Mouse (Mus musculus) midbrain, embryonic 12.5 days (tissue): Measurements from ENCODE around the gene Snx29. TPM values are rescaled to one million over a fixed set of nuclear protein-coding genes. Genes with fewer than 3 reads are reported as not detected.
A peak's percentile ranks its signal among the peaks of the same experiment; 100 is the strongest.

Experiments used
- ATAC-seq: fragments of 200-750 bp; cut with Nextera tagmentation; 2 replicates; pipeline ENCODE4 v1.8.0; 2017; ENCODE audit warnings: low read depth, moderate TSS enrichment, moderate library complexity; ENCODE audit not compliant: low FRiP score
- H3K27ac ChIP-seq: fragments of 300-500 bp; sonication (generic); replicated peaks from 2 replicates; pipeline ENCODE4 v1.5.1; 2016; ENCODE audit warnings: mild to moderate bottlenecking
- H3K27me3 ChIP-seq: fragments of 300-500 bp; sonication (generic); 2 replicates; pipeline ENCODE4 v1.6.1; 2016; ENCODE audit warnings: mild to moderate bottlenecking
- H3K36me3 ChIP-seq: fragments of 300-500 bp; sonication (generic); 2 replicates; pipeline ENCODE4 v1.6.1; 2016
- H3K4me1 ChIP-seq: fragments of 300-500 bp; sonication (generic); 2 replicates; pipeline ENCODE4 v1.6.1; 2016
- H3K4me2 ChIP-seq: fragments of 300-500 bp; sonication (generic); replicated peaks from 2 replicates; pipeline ENCODE4 v1.6.1; 2016; ENCODE audit warnings: mild to moderate bottlenecking, moderate library complexity
- H3K4me3 ChIP-seq: fragments of 300-500 bp; sonication (generic); 2 replicates; pipeline ENCODE4 v1.5.1; 2016; ENCODE audit warnings: mild to moderate bottlenecking
- H3K9ac ChIP-seq: fragments of 300-500 bp; sonication (generic); replicated peaks from 2 replicates; pipeline ENCODE4 v1.6.1; 2016; ENCODE audit warnings: mild to moderate bottlenecking, moderate library complexity
- H3K9me3 ChIP-seq: fragments of 300-500 bp; sonication (generic); 2 replicates; pipeline ENCODE4 v1.6.1; 2016; ENCODE audit warnings: mild to moderate bottlenecking
- WGBS: fragments of 180-500 bp; shearing (Covaris S2); methylation state at CpG from one replicate; pipeline ENCODE4 v1.1.7; 2016; 5-methylcytosine and 5-hydroxymethylcytosine counted together
- polyA plus RNA-seq: library from polyadenylated mRNA; unstranded; fragments of >200 nt; fragmentation: Nextera tagmentation; extraction: Ambion mirVana; gene quantifications from 2 replicates; pipeline ENCODE4 v1.2.1, GENCODE M21; 2016

Gene Snx29
- polyA plus RNA-seq, 1 experiment from 2014 or later, result 19.6 TPM

DNA sequence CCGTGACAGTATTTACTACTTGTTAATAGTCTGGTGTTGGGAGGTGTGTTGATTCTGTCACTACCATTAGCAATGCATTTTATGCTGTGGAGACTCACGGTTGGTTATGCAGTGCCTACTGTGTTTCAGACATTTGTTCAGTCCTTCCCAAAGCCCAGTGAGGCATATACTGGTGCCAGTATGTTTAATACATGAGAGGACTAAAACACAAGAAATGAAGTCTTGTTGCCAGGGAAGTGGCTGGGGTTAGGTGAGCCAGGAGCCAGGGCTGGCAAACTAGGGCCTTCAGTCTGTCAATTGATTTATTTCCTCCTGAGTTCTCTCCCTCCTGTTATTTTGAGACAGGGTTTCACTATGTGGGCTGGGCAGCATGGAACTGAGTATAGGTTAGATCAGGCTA, 154.3 kb downstream of the Snx29 start:
- ATAC-seq, result no peak
- no peak overlapping the region for H3K4me2 ChIP-seq
- no peak overlapping the region for H3K27ac ChIP-seq
- H3K36me3 ChIP-seq, result 0 out of 2 replicates have a peak, but pooled peaks cover 5% of the 10 kb centered on the region
- H3K4me3 ChIP-seq, result no peak overlapping the region
- WGBS, result 90% methylated on average over 2 of the region's 2 CpGs
- H3K9me3 ChIP-seq, result no peaks in the 10 kb centered on the region
- H3K4me1 ChIP-seq, result no peaks in the 10 kb centered on the region
- no peak overlapping the region for H3K9ac ChIP-seq
- H3K27me3 ChIP-seq, result no peaks in the 10 kb centered on the region

DNA sequence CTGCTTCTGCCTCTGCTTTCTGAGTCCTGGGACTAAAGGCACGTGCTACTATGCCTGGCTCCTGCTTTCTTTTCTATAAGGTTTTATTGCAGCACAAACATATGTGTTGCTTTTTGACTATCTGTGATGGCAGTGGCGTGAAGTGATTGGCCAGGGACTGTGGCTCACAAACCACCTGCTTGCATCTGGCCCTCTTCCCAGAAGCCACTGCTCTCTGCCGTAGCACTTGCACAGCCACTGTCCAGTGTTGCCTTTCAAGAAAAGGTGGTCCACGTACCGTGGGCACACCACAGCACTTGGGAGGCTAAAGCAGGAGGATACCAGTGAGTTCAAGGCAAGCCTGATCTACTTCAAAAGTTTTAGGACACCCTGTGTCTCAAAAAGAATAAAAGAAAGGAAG, 154.9 kb downstream of the Snx29 start:
- Histone ChIP-seq H3K9ac (no peak overlapping the region), H3K4me1 (no peaks in the 10 kb centered on the region), H3K4me2 (no peak overlapping the region), H3K27ac (no peak overlapping the region), H3K36me3 (0 out of 2 replicates have a peak, but pooled peaks cover 5% of the 10 kb centered on the region), H3K4me3 (no peak overlapping the region), H3K9me3 (no peaks in the 10 kb centered on the region), H3K27me3 (no peaks in the 10 kb centered on the region)
- ATAC-seq, result no peak
- 93% methylated on average over 5 of the region's 5 CpGs for WGBS

DNA sequence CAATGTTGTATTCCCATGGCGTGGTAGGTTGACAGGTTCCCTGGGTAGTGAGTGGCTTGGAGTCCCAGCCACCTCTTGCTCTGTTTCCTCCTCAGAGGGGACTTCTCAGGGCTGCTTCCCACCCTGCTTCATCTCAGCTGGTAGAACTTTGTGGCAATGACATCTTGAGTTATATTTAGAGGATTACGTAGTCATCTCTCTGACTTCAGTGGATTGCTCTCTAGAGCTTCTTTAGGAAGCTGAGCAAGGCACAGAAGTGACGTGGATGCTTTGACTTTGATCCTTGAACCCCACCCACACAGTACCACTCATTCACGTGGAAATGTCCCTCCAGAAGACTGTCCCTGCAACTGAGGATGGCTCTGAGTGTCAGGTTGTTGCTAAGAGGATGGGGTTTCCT, 156.9 kb downstream of the Snx29 start:
- Histone ChIP-seq H3K9ac (no peak overlapping the region), H3K9me3 (no peaks in the 10 kb centered on the region), H3K27ac (no peak overlapping the region), H3K4me2 (no peak overlapping the region), H3K36me3 (0 out of 2 replicates have a peak, but pooled peaks cover 5% of the 10 kb centered on the region), H3K4me1 (no peaks in the 10 kb centered on the region), H3K4me3 (no peak overlapping the region), H3K27me3 (no peaks in the 10 kb centered on the region)
- 85% methylated on average over 4 of the region's 4 CpGs for WGBS
- no peak for ATAC-seq

DNA sequence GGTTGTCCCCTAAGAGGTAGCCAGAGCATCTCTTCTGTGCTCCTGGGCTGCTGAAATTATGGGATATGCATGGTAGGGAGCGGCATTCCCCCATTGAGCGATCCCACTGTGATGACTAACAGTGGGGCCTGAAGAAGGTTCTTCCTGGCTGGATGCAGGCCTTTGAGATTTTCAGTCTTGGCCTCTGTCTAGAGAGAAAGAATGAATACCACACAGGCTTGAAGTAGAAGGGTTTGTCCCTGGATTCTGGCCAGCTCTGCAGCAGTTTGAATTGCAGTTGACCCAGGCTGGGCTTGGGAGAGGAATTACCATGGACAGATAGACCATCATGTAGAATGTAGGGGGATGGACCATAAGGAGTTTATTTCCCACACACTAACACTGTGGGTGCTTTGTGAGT, 159.5 kb downstream of the Snx29 start:
- no peak overlapping the region for H3K9ac ChIP-seq
- H3K4me2 ChIP-seq, result no peak overlapping the region
- no peaks in the 10 kb centered on the region for H3K36me3 ChIP-seq
- no peaks in the 10 kb centered on the region for H3K9me3 ChIP-seq
- H3K4me3 ChIP-seq, result no peak overlapping the region
- WGBS, result 92% methylated on average over 2 of the region's 2 CpGs
- no peak for ATAC-seq
- H3K4me1 ChIP-seq, result no peaks in the 10 kb centered on the region
- H3K27ac ChIP-seq, result no peak overlapping the region
- no peaks in the 10 kb centered on the region for H3K27me3 ChIP-seq

DNA sequence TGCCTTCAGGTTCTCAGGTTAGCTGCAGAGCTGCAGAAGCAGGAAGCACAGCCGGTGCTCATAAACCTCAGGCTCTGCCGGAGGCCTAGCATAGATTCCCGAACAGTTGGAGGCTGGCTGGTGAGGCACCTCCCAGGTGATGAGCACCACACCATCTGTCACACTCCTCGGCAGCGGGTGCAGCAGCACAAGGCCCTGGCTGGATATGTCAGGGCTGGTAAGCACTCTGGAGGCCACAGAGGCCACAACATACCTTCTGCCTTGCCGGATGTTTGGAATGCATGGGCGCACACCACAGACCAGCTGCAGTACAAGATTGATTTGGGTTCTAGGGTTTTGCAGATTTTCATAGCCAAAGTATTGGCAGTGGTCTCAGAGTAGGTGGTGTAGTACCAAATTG, 172.2 kb downstream of the Snx29 start:
- WGBS, result 80% methylated on average over 7 of the region's 7 CpGs
- H3K9ac ChIP-seq, result no peak overlapping the region

DNA sequence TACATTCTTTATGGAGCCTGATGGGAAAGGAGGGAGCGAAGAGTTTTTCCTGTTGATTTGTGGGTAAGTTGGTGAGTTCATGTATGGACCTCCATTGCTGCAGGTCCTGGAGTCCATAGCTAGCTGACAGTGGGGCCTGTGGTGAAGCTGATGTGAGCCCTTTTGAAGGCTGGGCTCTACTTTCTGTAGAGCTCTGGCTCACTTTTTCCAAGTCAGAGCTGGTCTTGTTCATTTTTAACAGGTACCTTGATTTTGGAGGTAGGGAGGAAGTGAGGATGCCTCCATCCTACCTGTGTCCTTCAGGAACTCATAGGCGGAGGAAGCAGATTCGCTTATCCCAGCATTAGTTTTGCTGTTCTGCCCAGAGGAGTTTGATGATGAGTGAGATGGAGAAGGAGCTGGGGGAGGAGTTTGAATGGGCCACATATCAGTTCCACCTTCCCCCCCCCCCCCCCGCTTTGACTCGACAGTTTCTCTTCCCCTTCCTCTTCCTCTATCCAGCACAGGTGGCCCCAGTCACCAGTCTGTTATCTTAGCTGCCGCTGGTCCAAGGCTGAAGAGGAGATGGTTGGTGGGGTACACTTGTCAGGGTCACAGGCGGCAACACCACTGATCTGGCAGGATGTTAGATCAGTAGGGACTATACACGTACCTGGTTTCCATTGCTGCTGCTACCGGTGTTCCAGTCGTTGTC, 173.4 kb downstream of the Snx29 start:
- no peaks in the 10 kb centered on the region for H3K27me3 ChIP-seq
- ATAC-seq, result no peak
- 74% methylated on average over 10 of the region's 10 CpGs for WGBS
- no peak overlapping the region for H3K27ac ChIP-seq
- no peaks in the 10 kb centered on the region for H3K4me1 ChIP-seq
- no peak overlapping the region for H3K4me2 ChIP-seq
- H3K4me3 ChIP-seq, result no peak overlapping the region
- H3K9me3 ChIP-seq, result no peaks in the 10 kb centered on the region
- no peak overlapping the region for H3K9ac ChIP-seq
- no peaks in the 10 kb centered on the region for H3K36me3 ChIP-seq

More for the DNA sequence above, 172.2 kb downstream of the Snx29 start:
- Histone ChIP-seq H3K27me3 (no peaks in the 10 kb centered on the region), H3K4me3 (no peak overlapping the region), H3K4me2 (no peak overlapping the region), H3K36me3 (no peaks in the 10 kb centered on the region), H3K27ac (no peak overlapping the region), H3K4me1 (no peaks in the 10 kb centered on the region), H3K9me3 (no peaks in the 10 kb centered on the region)
- ATAC-seq, result no peak

DNA sequence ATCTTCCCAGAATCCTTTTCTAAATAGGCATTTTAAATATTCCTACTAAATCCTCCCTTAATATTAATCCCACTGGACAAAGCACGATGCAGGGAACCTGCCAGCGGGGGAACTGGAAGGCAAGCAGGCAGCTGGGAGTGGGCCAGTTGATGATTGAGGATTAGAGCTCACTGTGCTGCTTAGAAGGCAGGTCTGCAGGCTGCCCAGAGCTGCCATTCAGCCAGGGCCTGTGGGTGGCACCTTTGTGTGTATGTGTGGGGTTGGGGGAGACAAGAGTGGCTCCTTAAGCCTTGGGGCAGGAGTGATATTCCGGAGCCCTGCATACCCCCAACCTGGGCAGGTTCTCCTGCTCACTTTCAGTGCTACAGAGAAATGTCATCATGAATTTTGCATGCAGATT, 174.0 kb downstream of the Snx29 start:
- Histone ChIP-seq H3K4me3 (no peak overlapping the region), H3K9ac (no peak overlapping the region), H3K9me3 (no peaks in the 10 kb centered on the region), H3K36me3 (no peaks in the 10 kb centered on the region), H3K4me1 (no peaks in the 10 kb centered on the region), H3K4me2 (no peak overlapping the region), H3K27ac (0 out of 2 replicates have a peak overlapping the region, but pooled peaks have one; percentile 25), H3K27me3 (no peaks in the 10 kb centered on the region)
- peak; percentile 47; the same call in 1 of the 2 replicates for ATAC-seq
- WGBS, result 42% methylated on average over 3 of the region's 3 CpGs

DNA sequence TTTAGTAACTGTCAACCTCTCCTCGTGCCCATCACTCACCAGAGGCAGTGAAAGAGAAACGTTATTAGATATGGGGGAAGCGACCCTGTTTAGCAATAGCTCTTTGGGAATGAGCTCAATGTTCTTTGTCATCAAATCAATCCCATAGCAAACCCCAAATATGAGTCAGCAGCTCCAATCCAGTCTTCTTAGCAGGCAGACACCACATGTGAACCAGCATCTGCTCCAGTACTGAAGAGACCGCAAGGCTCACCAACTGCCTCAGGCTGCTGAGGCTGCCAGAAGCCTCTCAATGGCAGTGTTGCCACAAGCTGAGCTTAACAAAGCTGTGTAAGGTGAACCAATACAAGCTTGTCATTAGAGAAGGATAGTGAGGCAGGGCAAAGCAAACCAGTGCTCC, 177.4 kb downstream of the Snx29 start:
- 80% methylated on average over 4 of the region's 4 CpGs for WGBS
- Histone ChIP-seq H3K4me2 (no peak overlapping the region), H3K4me3 (no peak overlapping the region), H3K4me1 (no peaks in the 10 kb centered on the region), H3K36me3 (no peaks in the 10 kb centered on the region), H3K27me3 (no peaks in the 10 kb centered on the region), H3K9me3 (no peaks in the 10 kb centered on the region), H3K27ac (no peak overlapping the region), H3K9ac (no peak overlapping the region)
- no peak for ATAC-seq

DNA sequence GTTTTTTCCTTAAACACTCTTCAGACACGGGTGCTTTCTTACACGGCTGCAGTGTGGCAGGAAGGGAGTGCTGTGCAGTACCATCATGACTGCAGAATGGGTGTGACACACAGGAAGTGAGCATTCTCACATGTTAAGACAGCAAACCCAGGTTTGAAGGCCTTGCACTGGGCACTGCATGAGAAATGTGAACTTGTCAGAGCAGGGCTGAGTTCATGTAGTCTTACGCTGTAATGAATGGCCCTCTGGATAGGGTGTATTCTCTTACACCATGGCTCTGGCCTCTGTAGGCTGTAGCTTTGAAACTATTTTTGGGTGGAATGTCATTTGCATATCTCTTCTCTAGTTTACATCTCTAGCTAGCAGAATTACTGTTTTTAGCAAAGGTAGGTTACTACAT, 178.4 kb downstream of the Snx29 start:
- no peaks in the 10 kb centered on the region for H3K4me1 ChIP-seq
- no peaks in the 10 kb centered on the region for H3K27me3 ChIP-seq
- H3K9me3 ChIP-seq, result no peaks in the 10 kb centered on the region
- no peak overlapping the region for H3K27ac ChIP-seq
- no peak overlapping the region for H3K4me2 ChIP-seq
- ATAC-seq, result no peak
- no peaks in the 10 kb centered on the region for H3K36me3 ChIP-seq
- WGBS, result 91% methylated on average over 3 of the region's 3 CpGs
- H3K4me3 ChIP-seq, result no peak overlapping the region
- H3K9ac ChIP-seq, result no peak overlapping the region

DNA sequence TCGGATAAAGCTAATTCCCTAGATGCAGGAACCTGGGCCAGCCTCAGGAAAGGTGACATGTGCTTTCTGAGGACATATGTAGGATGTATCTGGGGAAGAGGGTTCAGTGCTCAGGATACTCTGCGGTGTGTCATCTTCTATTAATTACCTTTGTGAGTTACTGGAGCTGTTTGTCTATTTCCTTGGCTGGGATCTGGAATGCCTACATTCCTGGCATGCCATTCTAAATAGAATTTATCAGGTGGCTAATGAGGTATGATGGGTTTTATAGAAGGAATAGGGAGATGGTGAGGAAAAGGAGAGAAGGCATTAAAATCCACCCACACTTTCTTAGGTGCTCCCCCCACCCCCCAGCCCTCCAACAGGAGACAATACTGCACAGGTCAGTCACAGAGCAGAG, 178.9 kb downstream of the Snx29 start:
- WGBS, result 78% methylated on average over 2 of the region's 2 CpGs
- no peaks in the 10 kb centered on the region for H3K27me3 ChIP-seq
- H3K4me3 ChIP-seq, result no peak overlapping the region
- no peak overlapping the region for H3K27ac ChIP-seq
- H3K9me3 ChIP-seq, result no peaks in the 10 kb centered on the region
- H3K4me1 ChIP-seq, result no peaks in the 10 kb centered on the region
- no peaks in the 10 kb centered on the region for H3K36me3 ChIP-seq
- ATAC-seq, result no peak
- H3K4me2 ChIP-seq, result no peak overlapping the region
- no peak overlapping the region for H3K9ac ChIP-seq

DNA sequence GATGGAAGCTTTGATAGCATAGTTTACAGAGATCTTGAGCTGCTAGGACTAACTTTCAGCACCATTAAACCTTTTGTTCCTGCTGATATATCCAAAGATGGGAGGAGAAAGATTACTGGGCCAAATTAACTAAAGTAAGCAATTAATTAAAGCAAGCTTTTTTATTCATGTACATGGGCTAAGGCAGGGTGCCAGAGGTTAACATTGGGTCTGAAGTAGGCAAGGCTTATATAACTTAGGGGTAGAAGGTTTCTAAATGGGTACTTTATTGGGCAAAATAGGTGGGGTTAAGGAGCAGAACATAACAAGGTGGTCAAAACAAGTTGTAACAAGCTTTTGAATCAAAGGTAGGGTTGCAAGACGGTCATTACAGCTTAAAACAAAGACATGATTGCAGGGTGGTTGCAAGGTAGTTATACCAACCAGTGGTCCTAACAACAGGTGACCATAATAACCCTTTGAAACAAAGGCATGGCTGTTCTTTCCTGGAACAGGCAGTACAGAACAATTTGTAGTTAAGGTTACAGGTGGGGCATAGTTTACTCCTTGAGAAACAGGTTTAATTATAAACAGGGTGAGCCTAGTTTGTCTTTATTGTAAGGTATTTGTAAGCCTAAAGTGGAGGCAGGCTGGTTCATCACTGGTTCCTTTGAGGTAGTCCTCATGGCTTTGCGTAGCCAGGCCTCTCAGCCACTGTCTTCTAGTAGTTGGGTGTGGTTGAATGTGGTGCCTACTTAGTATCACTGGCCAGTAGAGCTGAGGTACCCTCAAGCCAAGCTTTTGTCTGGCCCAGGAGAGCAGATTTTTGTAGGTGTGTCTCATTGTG, 182.2 kb downstream of the Snx29 start:
- Histone ChIP-seq H3K27me3 (no peaks in the 10 kb centered on the region), H3K4me3 (no peak overlapping the region), H3K9me3 (no peaks in the 10 kb centered on the region), H3K9ac (no peak overlapping the region), H3K4me1 (no peaks in the 10 kb centered on the region), H3K27ac (no peak overlapping the region), H3K4me2 (no peak overlapping the region), H3K36me3 (no peaks in the 10 kb centered on the region)
- ATAC-seq, result no peak
- 87% methylated on average over 2 of the region's 2 CpGs for WGBS

DNA sequence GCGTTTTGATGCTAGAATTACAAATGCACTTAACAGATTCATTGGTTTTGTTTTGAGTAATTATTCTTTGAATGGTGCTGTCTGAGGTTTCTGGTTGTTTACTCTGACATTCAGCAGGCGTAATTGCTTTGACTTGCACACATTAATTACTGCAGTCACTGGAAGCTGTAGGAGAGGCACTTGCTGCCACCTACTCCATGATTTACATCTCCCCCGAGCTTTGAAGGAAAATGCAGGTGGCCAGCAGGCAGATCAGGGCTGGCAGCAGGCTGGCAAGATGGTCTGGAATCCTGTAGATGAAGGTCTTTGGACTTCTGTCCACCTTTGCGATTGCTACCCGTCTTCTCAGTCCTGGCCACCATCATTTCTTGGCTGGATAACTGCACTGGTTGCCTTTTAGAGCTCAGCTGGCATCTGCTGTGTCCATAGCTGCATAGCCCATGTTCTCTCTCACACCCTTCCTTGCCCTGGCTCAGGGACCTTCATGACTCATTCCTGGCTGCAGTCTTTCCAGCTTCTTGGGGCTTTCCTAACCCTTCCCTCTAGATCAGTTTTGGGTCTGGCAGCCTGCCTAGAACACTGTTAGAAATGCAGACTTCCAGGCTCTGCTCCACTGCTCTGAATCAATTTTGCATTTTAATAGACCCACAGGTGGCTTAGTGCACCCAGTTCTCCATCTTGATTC, 182.9 kb downstream of the Snx29 start:
- 86% methylated on average over 5 of the region's 5 CpGs for WGBS
- H3K27me3 ChIP-seq, result no peaks in the 10 kb centered on the region
- H3K9me3 ChIP-seq, result no peaks in the 10 kb centered on the region
- no peak overlapping the region for H3K4me3 ChIP-seq
- no peaks in the 10 kb centered on the region for H3K36me3 ChIP-seq
- no peak overlapping the region for H3K9ac ChIP-seq
- no peak overlapping the region for H3K27ac ChIP-seq
- no peaks in the 10 kb centered on the region for H3K4me1 ChIP-seq
- H3K4me2 ChIP-seq, result no peak overlapping the region
- no peak for ATAC-seq
